In the genomic region with DNA sequence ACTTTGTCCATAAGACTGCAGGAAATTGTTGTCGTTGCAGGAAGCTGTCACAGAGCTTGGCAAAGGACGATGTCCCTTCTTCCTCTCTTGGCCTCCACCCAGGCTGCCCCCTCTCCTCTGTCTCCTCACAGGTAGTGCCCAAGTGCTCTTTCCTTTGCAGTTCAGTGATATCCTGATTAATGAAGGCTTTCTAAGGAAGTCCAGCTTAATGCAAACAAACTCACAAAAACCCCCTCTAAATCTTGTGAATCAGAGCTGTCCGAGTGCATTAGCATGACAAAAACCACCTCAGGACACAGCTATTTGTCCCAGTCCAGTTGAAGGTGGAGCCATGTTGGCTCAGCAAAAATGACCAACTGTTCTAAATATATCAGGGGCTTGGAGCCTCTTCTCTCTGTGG, we compare ENCODE assay signal across 20 mouse cellular contexts. TPM values are rescaled to one million over a fixed set of nuclear protein-coding genes. Genes with fewer than 3 reads are reported as not detected.
DNase-seq lines count a peak whose midpoint lies in the region; ATAC-seq and TF ChIP-seq lines count a peak whose summit lies in the region.
"Had no signal": no experiment of that assay in that cellular context is flagged by ENCODE, and none has a peak within 500 bp of the region (broad histone marks: within the 10 kb centered on the region; RNA-seq: fewer than 3 reads in every experiment).

No protein-coding gene starts in this region.

- peaks cover 20% of the 10 kb centered on the region for H3K4me1 ChIP-seq in hindbrain, embryonic 13.5 days (replicated peaks)
- H3K4me1 ChIP-seq in hindbrain, embryonic 11.5 days (replicated peaks; ENCODE audit: control insufficient read depth, insufficient read depth, low read length) = no peaks in the 10 kb centered on the region
- 0 out of 2 replicates have a peak, but pooled peaks cover 2% of the 10 kb centered on the region for H3K4me1 ChIP-seq in midbrain, postnatal 0 days (ENCODE audit: insufficient read depth, low read length)
- peaks cover 8% of the 10 kb centered on the region for H3K4me1 ChIP-seq in midbrain, embryonic 16.5 days (ENCODE audit: control insufficient read depth, insufficient read depth, low read length)
- H3K4me1 ChIP-seq in neural tube, embryonic 14.5 days (ENCODE audit: control insufficient read depth, insufficient read depth, low read length) = peaks cover 5% of the 10 kb centered on the region; the same call in 1 of the 2 replicates
- no peaks in the 10 kb centered on the region for H3K4me1 ChIP-seq in intestine, embryonic 16.5 days (ENCODE audit: control insufficient read depth, insufficient read depth, low read length)
- H3K4me1 ChIP-seq: embryonic facial prominence, embryonic 13.5 days had no signal

- no peak overlapping the region for H3K4me2 ChIP-seq in hindbrain, embryonic 13.5 days
- H3K4me2 ChIP-seq in hindbrain, embryonic 11.5 days (replicated peaks; ENCODE audit: low read depth, low read length) = no peak overlapping the region
- no peak overlapping the region for H3K4me2 ChIP-seq in midbrain, postnatal 0 days (ENCODE audit: low read depth, low read length, poor library complexity, severe bottlenecking)
- H3K4me2 ChIP-seq in midbrain, embryonic 16.5 days (ENCODE audit: low read length) = no peak overlapping the region
- H3K4me2 ChIP-seq in neural tube, embryonic 14.5 days (ENCODE audit: low read depth, low read length) = no peak overlapping the region
- no peak overlapping the region for H3K4me2 ChIP-seq in intestine, embryonic 16.5 days (ENCODE audit: low read depth, low read length)
- H3K4me2 ChIP-seq: embryonic facial prominence, embryonic 13.5 days; liver, embryonic 11.5 days; midbrain, embryonic 13.5 days had no signal

- no peak overlapping the region for H3K9ac ChIP-seq in hindbrain, embryonic 13.5 days
- H3K9ac ChIP-seq in hindbrain, embryonic 11.5 days (ENCODE audit: low read depth, low read length) = no peak overlapping the region
- no peak overlapping the region for H3K9ac ChIP-seq in midbrain, postnatal 0 days (replicated peaks; ENCODE audit: low read length, poor library complexity, severe bottlenecking)
- no peak overlapping the region for H3K9ac ChIP-seq in midbrain, embryonic 16.5 days (ENCODE audit: low read depth, low read length)
- H3K9ac ChIP-seq in neural tube, embryonic 14.5 days (replicated peaks; ENCODE audit: low read depth, low read length) = no peak overlapping the region
- H3K9ac ChIP-seq in intestine, embryonic 16.5 days (ENCODE audit: low read depth, low read length) = no peak overlapping the region
- H3K9ac ChIP-seq: embryonic facial prominence, embryonic 13.5 days; midbrain, embryonic 13.5 days had no signal

- H3K4me3 ChIP-seq in hindbrain, embryonic 13.5 days = no peak overlapping the region
- H3K4me3 ChIP-seq in hindbrain, embryonic 11.5 days (ENCODE audit: low read depth, low read length) = no peak overlapping the region
- H3K4me3 ChIP-seq in midbrain, postnatal 0 days (ENCODE audit: low read depth, low read length) = no peak overlapping the region
- no peak overlapping the region for H3K4me3 ChIP-seq in midbrain, embryonic 16.5 days (ENCODE audit: low read depth, low read length)
- H3K4me3 ChIP-seq in neural tube, embryonic 14.5 days (ENCODE audit: low read depth, low read length) = no peak overlapping the region
- H3K4me3 ChIP-seq in intestine, embryonic 16.5 days (ENCODE audit: low read length) = no peak overlapping the region
- no peak overlapping the region for H3K4me3 ChIP-seq in left cerebral cortex, adult 2 months
- H3K4me3 ChIP-seq: embryonic facial prominence, embryonic 13.5 days; heart, adult 2 months; limb, embryonic 10.5 days; midbrain, embryonic 13.5 days had no signal

- intact Hi-C loops in left cerebral cortex, adult 2 months (cut with DNase I) = no loop called here

- ATAC-seq in hindbrain, embryonic 13.5 days (ENCODE audit: low FRiP score) = no peak
- ATAC-seq in hindbrain, embryonic 11.5 days (ENCODE audit: low FRiP score) = no peak
- ATAC-seq in midbrain, postnatal 0 days (ENCODE audit: low FRiP score) = no peak
- ATAC-seq in midbrain, embryonic 16.5 days = no peak
- ATAC-seq in neural tube, embryonic 14.5 days (ENCODE audit: low read depth) = peak; percentile 44; the same call in 1 of the 2 replicates
- ATAC-seq in intestine, embryonic 16.5 days = no peak
- ATAC-seq: midbrain, embryonic 13.5 days had no signal

- WGBS in hindbrain, embryonic 13.5 days = 13% methylated on average over 3 of the region's 3 CpGs
- 23% methylated on average over 3 of the region's 3 CpGs for WGBS in hindbrain, embryonic 11.5 days
- WGBS in midbrain, postnatal 0 days = 23% methylated on average over 3 of the region's 3 CpGs
- WGBS in midbrain, embryonic 16.5 days = 24% methylated on average over 3 of the region's 3 CpGs
- 10% methylated on average over 3 of the region's 3 CpGs for WGBS in neural tube, embryonic 14.5 days
- WGBS in intestine, embryonic 16.5 days = 43% methylated on average over 3 of the region's 3 CpGs

- TF ChIP-seq CTCF in midbrain, postnatal 0 days (IDR thresholded peaks at IDR 0.05) = no peak
- TF ChIP-seq CTCF in left cerebral cortex, adult 2 months (IDR thresholded peaks at IDR 0.05) = no peak

- H3K9me3 ChIP-seq in hindbrain, embryonic 13.5 days = no peaks in the 10 kb centered on the region
- no peaks in the 10 kb centered on the region for H3K9me3 ChIP-seq in hindbrain, embryonic 11.5 days (ENCODE audit: control insufficient read depth, low read length)
- H3K9me3 ChIP-seq in midbrain, postnatal 0 days (ENCODE audit: low read length) = no peaks in the 10 kb centered on the region
- H3K9me3 ChIP-seq in midbrain, embryonic 16.5 days (replicated peaks; ENCODE audit: control insufficient read depth, low read length, poor library complexity, severe bottlenecking) = no peaks in the 10 kb centered on the region
- no peaks in the 10 kb centered on the region for H3K9me3 ChIP-seq in neural tube, embryonic 14.5 days (ENCODE audit: control insufficient read depth, low read length)
- no peaks in the 10 kb centered on the region for H3K9me3 ChIP-seq in intestine, embryonic 16.5 days (ENCODE audit: control insufficient read depth, low read length)
- H3K9me3 ChIP-seq: embryonic facial prominence, embryonic 13.5 days; limb, embryonic 10.5 days; midbrain, embryonic 13.5 days had no signal

- no peak for DNase-seq in hindbrain, embryonic 11.5 days (ENCODE audit: low spot score)
- DNase-seq in midbrain, postnatal 0 days (ENCODE audit: low spot score) = no peak
- DNase-seq in embryo, embryonic 11 days = peak; percentile 30
- no peak for DNase-seq in left cerebral cortex, adult 2 months (ENCODE audit: extremely low spot score in 1 of 2, low spot score in 2 of 2)
- DNase-seq: adrenal gland, adult 2 months; gastrocnemius, postnatal 14 days; heart, adult 2 months; lung, adult 2 months; lung, postnatal 4 days; thymus, postnatal 25 days had no signal

- H3K36me3 ChIP-seq in hindbrain, embryonic 13.5 days = peaks cover 16% of the 10 kb centered on the region
- no peaks in the 10 kb centered on the region; the same call in 1 of the 2 replicates for H3K36me3 ChIP-seq in hindbrain, embryonic 11.5 days (ENCODE audit: control insufficient read depth, insufficient read depth, low read length)
- peaks cover 12% of the 10 kb centered on the region; the same call in 1 of the 2 replicates for H3K36me3 ChIP-seq in midbrain, postnatal 0 days (ENCODE audit: insufficient read depth, low read length)
- H3K36me3 ChIP-seq in midbrain, embryonic 16.5 days (ENCODE audit: control insufficient read depth, insufficient read depth, low read length) = no peaks in the 10 kb centered on the region
- H3K36me3 ChIP-seq in neural tube, embryonic 14.5 days (ENCODE audit: control insufficient read depth, insufficient read depth, low read length) = no peaks in the 10 kb centered on the region
- H3K36me3 ChIP-seq in intestine, embryonic 16.5 days (ENCODE audit: control insufficient read depth, insufficient read depth, low read length) = no peaks in the 10 kb centered on the region
- H3K36me3 ChIP-seq: embryonic facial prominence, embryonic 13.5 days; G1E; limb, embryonic 10.5 days had no signal

- peak overlapping the region; percentile 4; the same call in 1 of the 2 replicates for H3K27ac ChIP-seq in hindbrain, embryonic 13.5 days
- no peak overlapping the region for H3K27ac ChIP-seq in hindbrain, embryonic 11.5 days (ENCODE audit: low read depth, low read length)
- H3K27ac ChIP-seq in midbrain, postnatal 0 days (ENCODE audit: low read depth, low read length) = 0 out of 2 replicates have a peak overlapping the region, but pooled peaks have one; percentile 6
- no peak overlapping the region for H3K27ac ChIP-seq in midbrain, embryonic 16.5 days (ENCODE audit: low read length)
- no peak overlapping the region for H3K27ac ChIP-seq in neural tube, embryonic 14.5 days (ENCODE audit: low read depth, low read length)
- H3K27ac ChIP-seq in intestine, embryonic 16.5 days (ENCODE audit: low read length) = no peak overlapping the region
- H3K27ac ChIP-seq in left cerebral cortex, adult 2 months = no peak overlapping the region
- H3K27ac ChIP-seq: embryonic facial prominence, embryonic 13.5 days; heart, adult 2 months; limb, embryonic 10.5 days; midbrain, embryonic 13.5 days had no signal

- no peaks in the 10 kb centered on the region for H3K27me3 ChIP-seq in hindbrain, embryonic 13.5 days
- H3K27me3 ChIP-seq in hindbrain, embryonic 11.5 days (ENCODE audit: control insufficient read depth, insufficient read depth, low read length) = no peaks in the 10 kb centered on the region
- H3K27me3 ChIP-seq in midbrain, postnatal 0 days (ENCODE audit: insufficient read depth, low read length) = no peaks in the 10 kb centered on the region
- no peaks in the 10 kb centered on the region for H3K27me3 ChIP-seq in midbrain, embryonic 16.5 days (ENCODE audit: control insufficient read depth, insufficient read depth, low read depth, low read length)
- H3K27me3 ChIP-seq in neural tube, embryonic 14.5 days (ENCODE audit: control insufficient read depth, insufficient read depth, low read length) = no peaks in the 10 kb centered on the region
- no peaks in the 10 kb centered on the region for H3K27me3 ChIP-seq in intestine, embryonic 16.5 days (replicated peaks; ENCODE audit: control insufficient read depth, insufficient read depth, low read length)
- H3K27me3 ChIP-seq: embryonic facial prominence, embryonic 13.5 days; midbrain, embryonic 13.5 days had no signal

RNA-seq across cellular contexts. Expression of gene Astn1, which starts 24.7 kb away (rescaled TPM):
- 32.0 and 32.8 TPM in 2 replicates for polyA plus RNA-seq in hindbrain, embryonic 13.5 days (2015; fragmentation: Nextera tagmentation; extraction: Ambion mirVana)
- 15.2 and 20.6 TPM in 2 replicates for polyA plus RNA-seq in hindbrain, embryonic 11.5 days (2014; fragmentation: Nextera tagmentation; extraction: Ambion mirVana)
- 157 and 180 TPM in 2 replicates for total RNA-seq in midbrain, postnatal 0 days (2014; rRNA removed)
- polyA plus RNA-seq in midbrain, postnatal 0 days (2015; fragmentation: Nextera tagmentation; extraction: Ambion mirVana) = 36.5 and 36.7 TPM in 2 replicates
- polyA plus RNA-seq in midbrain, embryonic 16.5 days (2015; fragmentation: Nextera tagmentation; extraction: Ambion mirVana) = 45.8 and 47.2 TPM in 2 replicates
- polyA plus RNA-seq in neural tube, embryonic 14.5 days (2014; fragmentation: Nextera tagmentation; extraction: Ambion mirVana) = 60.7 and 70.6 TPM in 2 replicates
- 0.67 and 0.81 TPM in 2 replicates for polyA plus RNA-seq in intestine, embryonic 16.5 days (2015; fragmentation: Nextera tagmentation; extraction: Ambion mirVana)
- total RNA-seq in left cerebral cortex, adult 2 months (2021) = 100 to 1,000 TPM; 193 to 196 TPM
- total RNA-seq: neutrophil, adult 5-6 weeks had no signal

RNA-seq across cellular contexts. Expression of gene Brinp2, which starts 30.7 kb away (rescaled TPM):
- polyA plus RNA-seq in hindbrain, embryonic 13.5 days (2015; fragmentation: Nextera tagmentation; extraction: Ambion mirVana) = 19.7 and 20.6 TPM in 2 replicates
- polyA plus RNA-seq in hindbrain, embryonic 11.5 days (2014; fragmentation: Nextera tagmentation; extraction: Ambion mirVana) = 2.7 and 3.0 TPM in 2 replicates
- total RNA-seq in midbrain, postnatal 0 days (2014; rRNA removed) = 55.8 and 67.0 TPM in 2 replicates
- 41.0 and 44.0 TPM in 2 replicates for polyA plus RNA-seq in midbrain, postnatal 0 days (2015; fragmentation: Nextera tagmentation; extraction: Ambion mirVana)
- 36.6 and 43.7 TPM in 2 replicates for polyA plus RNA-seq in midbrain, embryonic 16.5 days (2015; fragmentation: Nextera tagmentation; extraction: Ambion mirVana)
- polyA plus RNA-seq in neural tube, embryonic 14.5 days (2014; fragmentation: Nextera tagmentation; extraction: Ambion mirVana) = 24.0 and 25.9 TPM in 2 replicates
- 0.29 and 0.42 TPM in 2 replicates for polyA plus RNA-seq in intestine, embryonic 16.5 days (2015; fragmentation: Nextera tagmentation; extraction: Ambion mirVana)
- total RNA-seq in left cerebral cortex, adult 2 months (2021) = 100 to 1,000 TPM; 112 to 117 TPM
- total RNA-seq: neutrophil, adult 5-6 weeks had no signal
- polyA plus RNA-seq: G1E had no signal

Comparison
In these comparisons a context has a peak if more than half of its experiments do, and no peak if none do; other contexts are left out.
1. H3K27ac ChIP-seq: peak in hindbrain, embryonic 13.5 days (single experiment) and midbrain, postnatal 0 days (single experiment); none in hindbrain, embryonic 11.5 days (single experiment), midbrain, embryonic 16.5 days (single experiment), neural tube, embryonic 14.5 days (single experiment), intestine, embryonic 16.5 days (single experiment) and left cerebral cortex, adult 2 months (single experiment).